Mouse (Mus musculus): ENCODE measurements around the gene Gm8909.
"Not testable (repeated sequence)": the region's sequence is repeated elsewhere in the genome, so short reads cannot be mapped to it uniquely, and the experiment has no call there.

The Gm8909 gene

DNA sequence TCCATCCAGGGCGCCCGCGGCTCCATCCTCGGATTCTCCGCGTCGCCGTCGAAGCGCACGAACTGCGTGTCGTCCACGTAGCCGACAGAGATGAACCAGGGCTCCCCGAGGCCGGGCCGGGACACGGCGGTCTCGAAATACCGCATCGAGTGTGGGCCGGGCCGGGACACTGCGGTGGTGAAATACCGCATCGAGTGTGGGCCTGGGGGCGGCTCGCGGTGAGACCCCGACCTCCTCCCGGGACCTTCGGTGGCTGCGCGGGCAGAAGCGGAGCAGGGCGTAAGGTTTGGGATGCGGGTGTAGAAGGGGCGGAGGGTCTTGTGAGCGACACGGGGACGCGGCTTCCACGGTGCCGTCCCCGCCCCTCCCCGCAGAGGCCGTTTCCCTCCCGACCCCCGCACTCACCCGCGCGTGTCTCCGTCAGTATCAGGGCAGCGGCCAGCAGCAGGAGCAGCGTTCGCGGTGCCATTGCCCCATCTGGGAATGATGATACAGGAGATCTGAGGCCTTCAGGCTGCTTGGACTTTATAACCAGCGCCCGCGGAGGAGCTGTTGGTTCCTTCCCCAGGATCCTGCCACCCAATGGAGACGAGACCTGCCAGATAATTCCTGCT, at the start of gene Gm8909:
TSS of gene Gm8909 (minus strand) at position 499 of the 614 bp plus-strand sequence.
- ChIA-PET CTCF (no interaction called here), POLR2A (interaction anchor here in 1 of 4 experiments (1.6 kb wide), 1 partner anchor 21 kb away, joined by 3 read pairs; no protein-coding TSS in a partner anchor)

DNA sequence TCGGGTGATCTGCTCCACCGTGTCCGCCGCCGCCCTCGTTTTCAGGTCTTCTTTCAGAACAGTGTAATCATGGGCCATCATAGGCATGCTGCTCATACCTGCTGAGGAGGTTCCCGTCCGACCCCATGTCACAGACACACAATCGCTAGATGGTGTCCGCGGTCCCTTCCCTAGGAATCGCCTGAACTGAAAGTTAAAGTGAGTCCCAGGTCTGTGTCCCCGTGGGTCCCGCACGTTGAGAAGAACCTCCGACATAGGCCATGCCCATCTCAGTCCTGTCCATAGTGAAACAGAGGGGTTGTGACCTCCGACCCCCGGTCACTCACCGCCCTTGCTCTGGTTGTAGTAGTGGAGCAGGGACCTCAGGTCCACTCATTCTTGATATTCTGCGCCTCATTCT, 47.2 kb upstream of the Gm8909 start:
- ChIA-PET CTCF (no interaction called here), POLR2A (interaction anchor here in 1 of 4 experiments (0.8 kb wide), 1 partner anchor 15 kb away, joined by 3 read pairs; no protein-coding TSS in a partner anchor)

DNA sequence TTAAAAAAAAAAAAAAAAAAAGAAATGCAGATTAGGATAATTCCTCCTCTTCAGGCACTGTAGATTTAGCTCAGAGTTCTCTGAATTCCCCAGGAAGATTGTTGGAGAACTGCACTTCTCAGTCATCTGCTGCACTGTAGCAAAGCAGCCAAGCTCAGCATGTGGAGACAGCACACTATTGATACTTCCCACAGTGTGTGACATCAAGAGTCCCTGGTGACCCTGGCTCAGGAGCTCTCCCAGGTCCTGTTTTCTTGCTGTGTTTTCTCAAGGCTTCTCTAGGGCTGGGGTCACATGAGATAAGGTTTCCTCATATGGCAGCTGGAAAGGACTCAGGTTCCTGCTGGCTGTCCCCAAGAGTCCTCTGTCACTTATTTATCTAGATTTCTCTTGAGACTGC, 38.5 kb upstream of the Gm8909 start:
- POLR2A ChIA-PET: interaction anchor here in 2 of 4 experiments (0.6 to 1.9 kb wide), 4 partner anchors 12 to 51 kb away, joined by 3 to 8 read pairs (median 3); partner anchors contain the start of gene Rpp21 (in 1 of the 2)
- CTCF ChIA-PET: interaction anchor here in 1 of 4 experiments (0.6 to 1.4 kb wide), 2 partner anchors 20 to 25 kb away, joined by 3 read pairs; no protein-coding TSS in a partner anchor

DNA sequence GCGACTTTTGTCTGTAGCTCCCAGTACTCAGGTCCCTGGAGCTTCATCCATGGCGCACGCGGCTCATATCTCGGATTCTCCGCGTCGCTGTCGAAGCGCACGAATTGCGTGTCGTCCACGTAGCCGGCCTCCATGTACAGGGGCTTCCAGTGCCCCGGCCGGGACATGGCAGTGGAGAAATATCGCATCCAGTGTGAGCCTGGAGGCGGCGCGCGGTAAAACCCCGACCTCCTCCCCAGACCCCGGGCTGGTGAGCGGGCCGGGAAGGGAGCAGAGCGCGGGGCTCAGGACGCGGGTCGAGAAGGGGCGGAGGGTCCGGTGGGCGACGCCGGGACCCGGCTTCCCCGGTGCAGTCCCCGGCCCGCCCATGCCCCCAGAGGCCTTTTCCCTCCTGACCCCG, 37.5 kb upstream of the Gm8909 start:
- ChIA-PET POLR2A (interaction anchor here in 3 of 4 experiments (0.6 to 1.9 kb wide), 7 partner anchors 11 to 551 kb away, joined by 3 to 8 read pairs (median 4); no protein-coding TSS in a partner anchor), CTCF (interaction anchor here (0.6 to 1.4 kb wide), 6 partner anchors 9 to 267 kb away, joined by 3 to 4 read pairs (median 3); no protein-coding TSS in a partner anchor)

DNA sequence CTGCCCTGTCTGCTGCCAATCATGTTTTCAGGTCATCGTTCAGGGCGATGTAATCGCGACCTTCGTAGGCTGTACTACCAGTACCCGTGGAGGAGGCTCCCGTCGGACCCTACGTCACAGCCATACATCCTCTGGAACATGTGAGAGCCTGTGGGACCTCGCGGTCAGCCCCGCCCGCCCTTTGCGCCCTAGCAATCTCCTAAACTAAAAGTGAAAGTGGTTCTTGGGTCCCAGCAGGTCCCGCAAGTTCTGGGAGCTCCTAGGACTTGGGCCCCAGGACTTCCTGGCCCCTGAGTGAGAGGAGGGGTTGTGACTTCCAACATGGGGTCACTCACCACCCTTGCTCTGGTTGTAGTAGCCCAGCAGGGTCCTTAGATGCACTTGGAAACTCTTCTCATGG, 37.1 kb upstream of the Gm8909 start:
- ChIA-PET CTCF (interaction anchor here (0.6 to 1.4 kb wide), 6 partner anchors 9 to 266 kb away, joined by 3 to 4 read pairs (median 3); no protein-coding TSS in a partner anchor), POLR2A (interaction anchor here in 3 of 4 experiments (0.6 to 1.9 kb wide), 8 partner anchors 12 to 665 kb away, joined by 3 to 8 read pairs (median 4); no protein-coding TSS in a partner anchor)

DNA sequence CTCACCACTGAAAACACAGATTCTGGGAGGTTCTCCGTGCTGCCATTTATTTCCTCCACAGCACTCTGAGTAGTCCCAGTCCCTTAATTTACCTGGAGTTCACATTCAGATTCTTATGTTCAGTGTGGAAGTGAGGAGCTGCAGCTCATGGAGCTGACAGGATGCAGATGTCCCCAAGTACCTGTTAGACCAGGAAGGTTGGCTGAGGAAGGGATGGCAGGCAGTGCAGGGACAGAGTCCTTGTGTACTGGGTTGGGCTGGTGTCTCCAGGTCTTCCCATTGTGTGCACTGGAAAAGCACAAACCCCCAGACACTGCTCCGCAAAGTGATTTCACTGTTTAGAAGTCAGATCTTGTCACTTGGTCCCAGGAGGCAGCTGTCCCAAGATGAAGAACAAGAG, 33.5 kb upstream of the Gm8909 start:
- ChIA-PET CTCF (interaction anchor here in 1 of 4 experiments (0.5 to 1.2 kb wide), 2 partner anchors 12 to 84 kb away, joined by 3 read pairs; partner anchors contain the start of gene H2-T3), POLR2A (interaction anchor here in 1 of 4 experiments (0.6 kb wide), 1 partner anchor 13 kb away, joined by 4 read pairs; no protein-coding TSS in a partner anchor)

DNA sequence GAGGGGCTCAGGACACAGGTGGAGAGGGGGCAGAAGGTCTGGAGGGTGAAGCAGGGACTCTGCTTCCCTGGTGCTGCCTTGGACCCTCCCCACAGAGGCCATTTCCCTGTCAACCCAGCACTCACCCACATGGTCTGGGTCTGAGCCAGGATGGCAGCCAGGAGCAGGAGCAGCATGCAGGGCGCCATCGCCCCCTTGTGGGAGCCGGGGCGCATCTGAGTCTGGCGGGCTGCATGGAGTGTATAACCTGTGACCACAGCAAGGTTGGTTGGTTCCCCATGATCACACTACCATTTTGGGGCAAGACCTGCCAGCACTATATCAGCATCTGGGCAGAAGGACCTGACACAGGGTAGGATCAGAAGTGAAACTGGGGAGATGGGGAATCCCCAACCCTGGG, 30.0 kb upstream of the Gm8909 start:
- POLR2A ChIA-PET: interaction anchor here in 1 of 4 experiments (0.8 kb wide), 1 partner anchor 279 kb away, joined by 3 read pairs; no protein-coding TSS in a partner anchor
- CTCF ChIA-PET: interaction anchor here in 2 of 4 experiments (0.7 to 1.5 kb wide), 4 partner anchors 29 to 812 kb away, joined by 3 to 4 read pairs (median 4); no protein-coding TSS in a partner anchor

DNA sequence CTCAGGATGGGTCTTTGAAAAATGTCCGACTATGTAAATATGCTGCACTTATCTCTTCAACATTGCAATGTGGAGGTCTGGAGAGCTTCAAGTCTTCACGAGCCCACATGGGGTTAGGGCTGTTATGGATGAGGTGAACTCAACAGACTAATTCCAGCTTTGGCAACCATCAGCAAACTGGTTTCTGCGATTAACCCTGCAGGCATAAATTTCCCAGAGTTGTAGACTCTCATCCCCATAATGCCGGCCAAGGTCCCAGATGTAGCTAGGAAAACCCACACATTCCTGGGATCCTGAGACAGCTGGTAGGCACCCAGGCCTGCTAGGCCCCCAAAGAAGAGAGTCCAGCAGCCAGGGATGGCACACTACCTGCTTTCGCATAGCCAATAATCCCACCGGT, 26.1 kb upstream of the Gm8909 start:
- ChIA-PET POLR2A (no interaction called here), CTCF (interaction anchor here in 3 of 4 experiments (0.6 to 2.4 kb wide), 7 partner anchors 9 to 889 kb away, joined by 3 to 10 read pairs (median 5); no protein-coding TSS in a partner anchor)

DNA sequence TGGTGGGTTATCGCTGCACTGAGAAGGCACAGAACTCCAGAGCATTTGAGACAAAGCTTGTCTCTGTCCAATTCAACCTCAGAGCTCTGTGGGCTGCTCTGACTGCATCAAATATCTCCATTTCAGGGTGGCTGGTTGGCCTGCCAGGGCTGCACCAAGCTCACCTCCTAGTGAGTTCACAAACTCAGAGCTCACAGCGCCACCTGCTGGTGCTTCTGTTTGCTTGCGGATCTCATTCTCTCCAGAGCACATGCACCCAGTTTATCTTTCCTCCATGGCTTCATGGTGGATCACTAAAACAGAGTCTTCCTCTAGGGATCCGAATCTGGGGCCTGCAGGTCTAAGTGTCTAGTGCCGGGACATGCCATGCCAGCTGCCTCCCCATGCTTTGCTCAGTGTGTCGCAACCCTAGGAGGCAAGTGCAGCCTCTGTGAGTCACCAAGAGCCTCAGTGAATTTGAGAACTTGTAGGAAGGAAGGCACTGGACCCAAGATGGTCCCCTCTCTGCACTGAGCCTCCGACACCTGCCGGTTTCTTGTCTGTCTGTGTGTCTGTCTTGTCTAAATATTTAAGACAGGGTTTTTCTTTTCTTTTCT, 25.3 kb upstream of the Gm8909 start:
- POLR2A ChIA-PET: interaction anchor here in 2 of 4 experiments (0.5 to 2.1 kb wide), 7 partner anchors 11 to 652 kb away, joined by 3 to 11 read pairs (median 3); no protein-coding TSS in a partner anchor

DNA sequence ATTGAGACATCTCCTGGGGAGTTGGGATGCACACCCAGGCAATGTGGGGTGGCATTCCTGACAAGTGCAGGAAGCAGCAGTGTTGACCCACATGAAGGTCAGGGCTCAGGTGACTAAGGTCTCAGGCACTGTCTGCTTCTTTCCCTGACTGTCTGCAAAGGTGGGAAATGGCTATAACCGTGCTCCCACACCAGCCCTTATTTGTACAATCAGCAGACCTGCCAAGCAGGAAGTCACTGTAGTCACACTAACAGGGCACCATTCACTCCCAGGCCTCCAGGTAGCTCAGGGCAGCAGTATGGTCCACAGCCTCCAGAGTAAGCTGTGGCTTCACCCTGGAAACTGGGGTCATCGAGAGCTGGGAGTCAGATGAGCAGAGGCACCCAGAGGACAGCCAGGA, 24.0 kb upstream of the Gm8909 start:
- POLR2A ChIA-PET: interaction anchor here in 1 of 4 experiments (0.6 to 2.1 kb wide), 10 partner anchors 37 to 496 kb away, joined by 3 to 11 read pairs (median 3); no protein-coding TSS in a partner anchor
- CTCF ChIA-PET: interaction anchor here (0.5 to 2.6 kb wide), 8 partner anchors 26 to 206 kb away, joined by 3 to 54 read pairs (median 6); no protein-coding TSS in a partner anchor

More for the DNA sequence above, 25.3 kb upstream of the Gm8909 start:
- CTCF ChIA-PET: interaction anchor here (0.6 to 2.6 kb wide), 19 partner anchors 9 to 256 kb away, joined by 3 to 54 read pairs (median 4); no protein-coding TSS in a partner anchor

DNA sequence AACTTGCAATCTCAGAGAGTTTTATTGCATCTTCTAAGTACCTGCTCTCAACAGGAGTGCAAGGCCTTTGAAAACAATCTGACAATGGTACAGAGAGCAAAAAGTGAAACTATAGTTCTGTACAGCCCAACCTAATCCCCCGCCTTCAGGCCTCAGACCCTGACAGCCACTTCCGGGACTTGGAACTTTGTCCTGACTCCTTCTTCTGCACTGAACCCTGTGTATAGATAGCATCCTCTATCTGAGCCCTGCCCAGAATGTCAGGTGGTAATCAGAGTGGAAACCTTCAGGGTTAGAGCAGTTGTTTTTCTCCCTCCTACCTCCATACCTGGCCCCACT, 21.8 kb upstream of the Gm8909 start, which contains the start of gene H2-T3:
TSS of gene H2-T3 (minus strand) at position 119 of the 339 bp plus-strand sequence.
- POLR2A ChIA-PET: no interaction called here
- CTCF ChIA-PET: interaction anchor here in 3 of 4 experiments (0.6 to 2.0 kb wide), 4 partner anchors 11 to 129 kb away, joined by 3 to 7 read pairs (median 3); no protein-coding TSS in a partner anchor

DNA sequence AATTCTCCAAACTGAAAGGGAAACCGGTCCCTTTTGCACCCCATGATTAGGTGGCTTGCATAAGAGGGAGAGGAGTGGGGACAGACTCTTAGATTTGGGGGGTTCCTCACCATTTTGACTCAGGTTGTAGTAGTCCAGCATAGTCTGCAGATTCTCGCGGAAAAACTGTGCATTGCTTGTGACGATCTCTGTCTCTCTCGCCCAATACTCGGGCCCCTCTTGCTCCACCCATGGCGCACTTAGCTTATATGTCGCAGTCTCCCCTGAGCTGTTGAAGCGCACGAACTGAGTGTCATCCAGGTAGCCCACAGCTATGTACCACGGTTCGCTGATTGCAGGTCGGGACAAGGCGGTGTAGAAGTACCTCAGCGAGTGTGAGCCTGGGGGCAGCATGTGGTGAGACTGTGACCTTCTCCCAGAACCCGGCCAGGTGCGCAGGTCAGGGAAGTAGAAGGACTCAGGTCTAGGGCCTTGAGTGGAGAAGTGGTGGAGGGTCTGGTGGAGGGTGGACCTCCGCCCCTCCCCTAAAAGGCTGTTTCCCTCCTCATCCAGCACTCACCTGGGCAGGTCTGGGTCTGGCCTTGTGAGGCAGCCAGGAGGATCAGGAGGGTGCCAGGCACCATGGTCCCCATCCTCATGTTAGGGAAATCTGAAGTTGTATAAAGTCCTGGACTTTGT, 21.3 kb upstream of the Gm8909 start:
- ChIA-PET POLR2A (interaction anchor here in 2 of 4 experiments (1.1 to 1.3 kb wide), 2 partner anchors 35 to 129 kb away, joined by 5 to 8 read pairs; no protein-coding TSS in a partner anchor), CTCF (interaction anchor here in 3 of 4 experiments (0.6 to 2.0 kb wide), 6 partner anchors 12 to 193 kb away, joined by 3 to 14 read pairs (median 4); no protein-coding TSS in a partner anchor)

DNA sequence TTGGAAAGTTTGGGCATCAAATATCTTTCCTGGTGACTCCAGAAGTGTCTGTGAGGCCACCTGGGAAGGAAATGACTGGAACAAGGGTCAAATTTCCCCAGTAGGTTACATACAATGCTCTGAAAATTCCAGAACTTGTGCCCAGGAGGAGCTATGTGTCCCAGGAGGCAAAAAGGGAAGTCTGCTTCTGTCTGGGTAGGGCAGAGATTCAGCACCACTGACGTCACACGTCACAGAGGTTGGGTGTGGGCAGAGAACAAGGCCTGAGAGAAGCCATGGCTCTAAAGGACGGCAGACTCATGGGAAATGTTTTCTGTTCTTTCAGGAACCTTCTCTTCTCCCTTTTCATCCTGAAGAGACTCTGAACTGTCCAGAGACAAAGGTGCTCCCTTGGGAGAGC, 19.2 kb upstream of the Gm8909 start:
- ChIA-PET POLR2A (interaction anchor here in 3 of 4 experiments (0.8 to 1.3 kb wide), 4 partner anchors 24 to 268 kb away, joined by 3 to 6 read pairs (median 4); no protein-coding TSS in a partner anchor), CTCF (interaction anchor here in 2 of 4 experiments (0.6 to 1.4 kb wide), 3 partner anchors 24 to 613 kb away, joined by 4 to 5 read pairs (median 4); no protein-coding TSS in a partner anchor)

DNA sequence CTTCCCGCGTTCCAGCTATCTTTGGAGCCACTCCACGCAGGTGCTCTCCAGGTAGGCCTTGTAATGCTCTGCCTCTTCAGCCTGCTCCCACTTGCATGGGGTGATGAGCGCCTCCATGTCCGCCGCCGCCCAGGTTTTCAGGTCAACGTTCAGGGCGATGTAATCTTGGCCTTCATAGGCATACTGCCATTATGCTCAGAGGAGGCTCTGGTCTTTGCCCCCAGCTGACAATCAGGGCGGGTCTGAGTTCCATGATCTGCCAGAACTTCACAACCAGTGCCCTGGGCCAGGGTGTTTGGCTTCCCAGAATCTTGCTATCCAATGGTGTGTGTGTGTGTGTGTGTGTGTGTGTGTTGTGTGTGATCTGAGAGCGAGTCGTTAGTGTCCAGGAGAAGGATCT, 13.9 kb upstream of the Gm8909 start:
- POLR2A ChIA-PET: interaction anchor here in 3 of 4 experiments (0.6 to 1.0 kb wide), 3 partner anchors 24 to 162 kb away, joined by 3 to 6 read pairs (median 3); partner anchors contain the start of gene H2-T24 (in 1 of the 3)
- CTCF ChIA-PET: interaction anchor here in 2 of 4 experiments (0.7 to 0.9 kb wide), 2 partner anchors 25 to 60 kb away, joined by 3 read pairs; no protein-coding TSS in a partner anchor

DNA sequence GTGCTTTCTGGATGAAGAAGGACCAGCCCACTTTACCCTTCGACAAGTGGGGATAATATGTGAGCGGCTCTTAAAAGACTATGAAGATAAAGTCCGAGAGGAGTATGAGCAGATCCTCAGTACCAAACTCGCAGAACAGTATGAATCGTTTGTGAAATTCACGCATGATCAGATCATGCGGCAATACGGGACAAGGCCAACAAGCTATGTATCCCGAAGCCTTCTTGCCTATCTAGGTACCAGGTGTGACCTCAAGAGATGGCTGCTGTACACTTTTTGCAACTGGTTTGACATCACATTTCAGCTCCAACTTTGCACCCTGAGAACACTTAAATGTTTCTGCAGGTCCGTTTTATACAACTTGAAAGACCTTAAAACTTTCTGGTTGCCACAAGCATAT, 11.1 kb upstream of the Gm8909 start:
- CTCF ChIA-PET: not testable (repeated sequence)
- POLR2A ChIA-PET: interaction anchor here in 2 of 4 experiments (0.6 to 1.1 kb wide), 2 partner anchors 27 to 261 kb away, joined by 3 to 4 read pairs; no protein-coding TSS in a partner anchor

DNA sequence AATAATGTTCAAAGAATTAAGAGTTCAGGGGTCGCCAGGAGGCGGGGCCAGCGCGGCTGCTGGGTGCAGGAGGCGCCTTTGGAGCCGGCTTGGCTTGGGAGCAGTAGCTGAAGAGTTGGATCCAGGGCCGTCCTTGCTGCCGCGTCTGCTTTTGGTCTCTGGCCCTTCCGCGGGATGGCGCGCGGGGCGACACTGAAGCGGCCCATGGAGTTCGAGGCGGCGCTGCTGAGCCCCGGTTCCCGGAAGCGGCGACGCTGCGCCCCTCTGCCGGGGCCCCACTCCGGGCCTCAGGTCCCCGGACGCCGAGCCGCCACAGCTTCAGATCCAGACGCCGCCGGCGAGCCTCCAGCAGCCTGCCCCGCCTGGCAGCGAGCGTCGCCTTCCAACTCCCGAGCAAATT, 10.6 kb upstream of the Gm8909 start:
- POLR2A ChIA-PET: interaction anchor here in 2 of 4 experiments (0.6 to 1.1 kb wide), 3 partner anchors 26 to 260 kb away, joined by 3 to 4 read pairs (median 4); no protein-coding TSS in a partner anchor
- CTCF ChIA-PET: not testable (repeated sequence)

DNA sequence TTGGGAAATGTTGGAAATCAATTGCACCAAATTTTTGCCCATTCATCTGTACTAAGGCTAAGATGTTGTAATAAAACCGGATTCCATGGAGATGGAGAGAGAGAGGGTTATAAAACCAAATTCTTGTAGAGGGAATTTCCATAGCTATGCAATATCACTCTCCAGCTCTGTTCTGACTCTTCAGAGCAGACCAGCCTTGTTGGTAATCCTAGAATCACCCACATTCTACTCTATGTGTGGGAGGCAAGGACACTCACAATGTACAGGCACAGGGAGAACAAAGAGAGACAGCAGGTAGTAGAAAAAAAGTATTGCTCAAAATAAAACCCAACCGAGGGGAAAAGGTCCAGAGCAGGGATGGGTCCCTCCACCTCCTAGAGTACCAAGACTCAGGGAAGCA, 7.8 kb upstream of the Gm8909 start:
- POLR2A ChIA-PET, CTCF ChIA-PET: not testable (repeated sequence)

DNA sequence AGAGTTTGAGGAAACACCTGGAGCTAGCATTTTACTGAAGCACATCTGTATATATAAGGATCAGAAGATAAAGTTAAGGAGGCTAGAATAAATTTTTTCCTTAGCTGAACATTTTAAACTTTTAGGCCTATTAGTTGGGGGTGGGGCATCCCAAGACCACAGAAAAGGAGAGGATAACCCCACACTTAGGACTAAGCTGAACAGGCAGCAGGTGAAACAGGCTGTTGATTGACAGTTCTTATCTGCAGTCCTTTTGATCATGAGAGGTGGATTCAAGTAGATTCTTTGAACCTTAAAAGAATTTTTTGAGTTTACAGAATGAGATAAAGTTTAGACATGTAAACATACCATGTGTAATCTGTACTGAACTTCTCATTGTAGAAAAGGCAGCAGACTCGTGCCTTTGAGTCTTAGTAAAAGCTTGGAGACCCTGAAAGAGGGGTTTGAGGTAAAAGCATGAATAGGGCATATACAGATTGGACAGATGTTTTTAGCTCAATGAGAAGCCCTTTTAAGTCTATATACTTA, 2.0 kb upstream of the Gm8909 start:
- POLR2A ChIA-PET: no interaction called here
- CTCF ChIA-PET: no interaction called here

All from embryonic stem cell, embryonic (primary cell).